Comparison of ENCODE assay signal across 14 mouse cellular contexts in the genomic region with DNA sequence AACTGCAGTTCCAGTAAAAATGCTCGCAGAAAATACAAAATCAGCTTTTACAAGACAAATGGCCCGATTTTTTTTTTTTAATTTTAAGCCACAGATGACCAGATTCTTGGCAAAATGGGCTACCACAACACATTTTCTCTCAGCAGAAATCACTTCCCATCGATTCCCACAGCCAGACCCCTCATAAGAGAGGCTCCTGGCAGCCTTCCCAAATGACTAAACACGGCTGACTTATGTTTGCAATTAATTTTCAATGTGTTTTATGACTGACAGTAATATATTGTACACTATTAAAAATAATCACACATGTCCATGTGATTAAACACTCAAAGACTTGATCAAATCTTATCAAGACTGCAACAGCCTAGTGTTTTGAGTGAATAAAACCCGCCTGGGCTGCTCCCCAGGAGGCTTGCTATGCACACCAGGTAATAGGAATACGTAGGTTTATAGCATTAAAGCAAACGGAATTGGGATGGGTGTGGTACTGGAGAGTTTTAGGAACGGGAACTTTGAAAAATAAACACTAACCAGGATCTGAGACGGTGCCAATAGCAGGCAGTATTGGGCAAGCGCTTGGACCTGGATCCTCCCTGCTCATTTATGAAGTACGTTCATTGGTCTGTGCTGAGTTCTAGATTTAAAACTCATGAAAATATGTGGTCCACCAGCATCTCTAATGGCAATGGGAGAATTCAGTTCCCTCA.
DNase-seq lines count a peak whose midpoint lies in the region; ATAC-seq and TF ChIP-seq lines count a peak whose summit lies in the region.
"Had no signal": no experiment of that assay in that cellular context is flagged by ENCODE, and none has a peak within 500 bp of the region (broad histone marks: within the 10 kb centered on the region; RNA-seq: fewer than 3 reads in every experiment).

No protein-coding gene starts in this region.

- H3K9me3 ChIP-seq in lung, embryonic 14.5 days (ENCODE audit: low read depth, low read length), result no peaks in the 10 kb centered on the region
- H3K9me3 ChIP-seq: liver, embryonic 13.5 days had no signal

- H3K4me2 ChIP-seq in lung, embryonic 14.5 days, result no peak overlapping the region
- H3K4me2 ChIP-seq: heart, embryonic 11.5 days; liver, embryonic 13.5 days had no signal

- TF ChIP-seq POLR2A in lung, adult 2 months (IDR thresholded peaks at IDR 0.05; ENCODE audit: borderline replicate concordance, extremely low read depth, low read depth, low read length), result no peak
- no peak for TF ChIP-seq POLR2A in embryonic fibroblast, embryonic 13.5 days (IDR thresholded peaks at IDR 0.05; ENCODE audit: low read depth, low read length)

- H3K4me3 ChIP-seq in gastrocnemius, adult 2 months, result no peak overlapping the region
- no peak overlapping the region for H3K4me3 ChIP-seq in lung, embryonic 14.5 days (ENCODE audit: low read depth, low read length)
- no peak overlapping the region for H3K4me3 ChIP-seq in lung, adult 2 months (replicated peaks; ENCODE audit: extremely low read depth, low read depth, low read length)
- no peak overlapping the region for H3K4me3 ChIP-seq in embryonic fibroblast, embryonic 13.5 days (ENCODE audit: insufficient read depth, low read length)
- H3K4me3 ChIP-seq: liver, embryonic 13.5 days had no signal

- H3K4me1 ChIP-seq in lung, embryonic 14.5 days (ENCODE audit: insufficient read depth), result peaks cover 18% of the 10 kb centered on the region
- H3K4me1 ChIP-seq in lung, adult 2 months (ENCODE audit: control insufficient read depth, insufficient read depth, low read length), result peaks cover 4% of the 10 kb centered on the region; the same call in 1 of the 2 replicates
- H3K4me1 ChIP-seq in embryonic fibroblast, embryonic 13.5 days (ENCODE audit: control insufficient read depth, insufficient read depth, low read length), result peaks cover 6% of the 10 kb centered on the region

- no peaks in the 10 kb centered on the region for H3K36me3 ChIP-seq in lung, embryonic 14.5 days (ENCODE audit: insufficient read depth)
- H3K36me3 ChIP-seq: liver, embryonic 13.5 days had no signal

- no peak for ATAC-seq in lung, embryonic 14.5 days (ENCODE audit: insufficient read depth)

- DNase-seq in gastrocnemius, adult 2 months, result peak; percentile 29
- DNase-seq in gastrocnemius, postnatal 36 days, result no peak
- DNase-seq in lung, embryonic 14.5 days, result peak; percentile 49
- no peak for DNase-seq in lung, adult 2 months
- peak; percentile 70 for DNase-seq in lung, postnatal 36 days
- no peak for DNase-seq in urinary bladder, postnatal 10 days (ENCODE audit: low spot score)
- no peak for DNase-seq in layer of hippocampus, postnatal 36 days
- DNase-seq: cerebellum, adult 8-10 months; heart, postnatal 4 days; kidney, postnatal 36 days; liver, embryonic 13.5 days; thymus, adult 18-20 months had no signal

- no peaks in the 10 kb centered on the region for H3K27me3 ChIP-seq in lung, embryonic 14.5 days (ENCODE audit: insufficient read depth, low read length)
- H3K27me3 ChIP-seq: liver, embryonic 13.5 days had no signal

- WGBS in lung, embryonic 14.5 days, result 36% methylated on average over 11 of the region's 11 CpGs
- WGBS in lung, adult 2 months, result 23% methylated on average over 11 of the region's 11 CpGs

- TF ChIP-seq CTCF in gastrocnemius, adult 2 months (IDR thresholded peaks at IDR 0.05), result no peak
- TF ChIP-seq CTCF in lung, embryonic 14.5 days (IDR thresholded peaks at IDR 0.05; ENCODE audit: low read depth), result no peak
- TF ChIP-seq CTCF in lung, adult 2 months (IDR thresholded peaks at IDR 0.05; ENCODE audit: insufficient read depth, low read length), result no peak
- no peak for TF ChIP-seq CTCF in embryonic fibroblast, embryonic 13.5 days (IDR thresholded peaks at IDR 0.05; ENCODE audit: borderline replicate concordance, insufficient read depth, low read length)

- no peak overlapping the region for H3K9ac ChIP-seq in lung, embryonic 14.5 days
- H3K9ac ChIP-seq: liver, embryonic 13.5 days had no signal

- no peak overlapping the region for H3K27ac ChIP-seq in gastrocnemius, adult 2 months
- no peak overlapping the region for H3K27ac ChIP-seq in lung, embryonic 14.5 days (ENCODE audit: low read depth)
- H3K27ac ChIP-seq in embryonic fibroblast, embryonic 13.5 days (ENCODE audit: insufficient read depth, low read length), result peak overlapping the region; percentile 51; the same call in 1 of the 2 replicates
- H3K27ac ChIP-seq: liver, embryonic 13.5 days had no signal

- intact Hi-C loops in gastrocnemius, adult 2 months (cut with DNase I), result no loop called here
- intact Hi-C loops in gastrocnemius, postnatal 36 days (cut with DNase I), result no loop called here

Comparison
In these comparisons a context has a peak if more than half of its experiments do, and no peak if none do; other contexts are left out.
1. DNase-seq: peak in gastrocnemius, adult 2 months (single experiment), lung, embryonic 14.5 days (single experiment) and lung, postnatal 36 days (single experiment); none in gastrocnemius, postnatal 36 days (0 of 2), lung, adult 2 months (single experiment), urinary bladder, postnatal 10 days (single experiment) and layer of hippocampus, postnatal 36 days (0 of 2).